In the genomic region with DNA sequence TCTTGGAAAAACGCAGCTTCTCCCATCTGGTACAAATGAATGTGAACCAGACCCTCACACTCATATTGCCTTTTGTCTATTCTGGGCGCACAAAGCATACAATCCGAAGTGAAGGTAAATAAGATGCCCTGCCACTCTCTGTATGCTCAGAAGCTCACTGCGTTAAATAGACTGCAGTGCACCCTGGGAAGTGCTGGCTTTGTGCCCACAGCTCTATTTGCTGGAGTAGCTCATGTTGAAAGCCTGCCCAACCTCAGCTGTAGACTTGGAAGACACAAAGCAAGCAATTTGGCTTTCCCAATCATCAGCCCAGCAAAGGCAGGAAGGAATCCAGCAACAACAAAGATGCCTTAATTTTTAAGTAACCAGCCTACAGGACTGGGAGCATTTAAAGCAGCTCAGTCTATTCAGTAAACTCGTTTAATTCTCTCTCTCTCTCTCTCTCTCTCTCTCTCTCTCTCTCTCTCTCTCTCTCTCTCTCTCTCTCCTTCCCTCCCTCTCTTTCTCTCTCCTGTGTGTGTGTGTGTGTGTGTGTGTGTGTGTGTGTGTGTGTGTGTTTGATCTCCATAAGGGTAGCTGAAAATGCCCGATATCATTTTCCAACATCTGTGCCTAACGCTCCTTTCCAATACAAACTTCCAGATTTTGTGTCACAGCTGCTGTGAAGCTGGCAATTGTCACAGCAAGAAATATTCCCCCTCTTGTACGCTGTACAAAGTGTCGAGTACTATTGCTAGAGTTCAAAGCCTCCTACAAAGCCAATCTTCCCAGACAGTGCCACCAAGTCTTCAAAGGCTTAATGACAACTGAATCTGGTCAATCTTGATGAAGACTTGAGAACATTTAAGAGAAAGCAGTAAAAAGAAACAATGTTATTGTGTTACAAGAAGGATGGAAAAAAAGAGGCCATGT, we compare ENCODE assay signal across 8 mouse cellular contexts.
DNase-seq lines count a peak whose midpoint lies in the region; ATAC-seq and TF ChIP-seq lines count a peak whose summit lies in the region.

No protein-coding gene starts in this region.

- no peak overlapping the region for H3K27ac ChIP-seq in kidney, embryonic 14.5 days (ENCODE audit: low read depth, low read length)
- no peak overlapping the region for H3K27ac ChIP-seq in gastrocnemius, adult 2 months
- H3K27ac ChIP-seq in layer of hippocampus, adult 2 months = peak overlapping the region; percentile 53; the same call in 1 of the 2 replicates

- H3K4me2 ChIP-seq in kidney, embryonic 14.5 days (replicated peaks; ENCODE audit: low read depth, low read length) = no peak overlapping the region

- no peak overlapping the region for H3K4me3 ChIP-seq in kidney, embryonic 14.5 days (ENCODE audit: low read length)
- H3K4me3 ChIP-seq in gastrocnemius, adult 2 months = no peak overlapping the region
- no peak overlapping the region for H3K4me3 ChIP-seq in layer of hippocampus, adult 2 months

- intact Hi-C loops in gastrocnemius, adult 2 months (cut with DNase I) = no loop called here

- no peaks in the 10 kb centered on the region for H3K4me1 ChIP-seq in kidney, embryonic 14.5 days (ENCODE audit: control insufficient read depth, insufficient read depth, low read length)

- TF ChIP-seq CTCF in gastrocnemius, adult 2 months (IDR thresholded peaks at IDR 0.05) = no peak
- TF ChIP-seq CTCF in layer of hippocampus, adult 2 months (conservative IDR thresholded peaks at IDR 0.05) = no peak

- WGBS in kidney, embryonic 14.5 days = 79% methylated on average over 9 of the region's 9 CpGs

- H3K9me3 ChIP-seq in kidney, embryonic 14.5 days (ENCODE audit: control insufficient read depth, low read length) = no peaks in the 10 kb centered on the region

- H3K36me3 ChIP-seq in kidney, embryonic 14.5 days (ENCODE audit: control insufficient read depth, insufficient read depth, low read length) = no peaks in the 10 kb centered on the region

- ATAC-seq in kidney, embryonic 14.5 days (ENCODE audit: low FRiP score, low TSS enrichment) = no peak

- no peaks in the 10 kb centered on the region for H3K27me3 ChIP-seq in kidney, embryonic 14.5 days (ENCODE audit: control insufficient read depth, insufficient read depth, low read length)

- H3K9ac ChIP-seq in kidney, embryonic 14.5 days (ENCODE audit: low read depth, low read length) = no peak overlapping the region

- DNase-seq in kidney, postnatal 10 days = peak; percentile 59
- DNase-seq in cerebellum, postnatal 10 days = peak; percentile 94 to 96
- peak; percentile 52 for DNase-seq in gastrocnemius, adult 2 months
- peak; percentile 68 to 84 for DNase-seq in layer of hippocampus, adult 2 months (ENCODE audit: low spot score in 2 of 2)
- peak; percentile 70 to 74 for DNase-seq in lung, postnatal 4 days
- peak; percentile 89 for DNase-seq in right cerebral cortex, postnatal 4 days
- DNase-seq in B cell, adult 2 months = no peak

Comparison
In these comparisons a context has a peak if more than half of its experiments do, and no peak if none do; other contexts are left out.
1. DNase-seq: peak in kidney, postnatal 10 days (single experiment), cerebellum, postnatal 10 days (2 of 2), gastrocnemius, adult 2 months (single experiment), layer of hippocampus, adult 2 months (2 of 2), lung, postnatal 4 days (2 of 2) and right cerebral cortex, postnatal 4 days (single experiment); none in B cell, adult 2 months (0 of 2).